Mouse (Mus musculus) hindbrain, embryonic 14.5 days (tissue): ENCODE data around the gene Fbxw8. TPM values are rescaled to one million over a fixed set of nuclear protein-coding genes. Genes with fewer than 3 reads are reported as not detected.

Experiments used
- ATAC-seq: fragments of 200-750 bp; cut with Nextera tagmentation; 2 replicates; pipeline ENCODE4 v1.8.0; 2017; ENCODE audit warnings: moderate number of reproducible peaks, mild to moderate bottlenecking, moderate TSS enrichment, moderate library complexity; ENCODE audit not compliant: low FRiP score
- DNase-seq: peaks from one replicate; pipeline ENCODE4 v3.0.0-alpha.2; 2015; ENCODE audit warnings: low spot score
- H3K27ac ChIP-seq: fragments of 300-500 bp; sonication (generic); 2 replicates; pipeline ENCODE4 v1.5.1; 2014; ENCODE audit warnings: mild to moderate bottlenecking, moderate library complexity
- H3K27me3 ChIP-seq: fragments of 300-500 bp; sonication (generic); 2 replicates; pipeline ENCODE4 v1.6.1; 2014; ENCODE audit warnings: mild to moderate bottlenecking, low read length, mixed read lengths; ENCODE audit not compliant: control insufficient read depth, insufficient read depth
- H3K36me3 ChIP-seq: fragments of 300-500 bp; sonication (generic); replicated peaks from 2 replicates; pipeline ENCODE4 v1.6.1; 2014; ENCODE audit not compliant: control insufficient read depth, insufficient read depth
- H3K4me1 ChIP-seq: fragments of 300-500 bp; sonication (generic); replicated peaks from 2 replicates; pipeline ENCODE4 v1.6.1; 2014; ENCODE audit warnings: antibody characterized with exemption, low read length, mixed read lengths; ENCODE audit not compliant: control insufficient read depth, insufficient read depth
- H3K4me2 ChIP-seq: fragments of 300-500 bp; sonication (generic); replicated peaks from 2 replicates; pipeline ENCODE4 v1.6.1; 2014; ENCODE audit warnings: mild to moderate bottlenecking, moderate library complexity
- H3K4me3 ChIP-seq: fragments of 300-500 bp; sonication (generic); replicated peaks from 2 replicates; pipeline ENCODE4 v1.5.1; 2014; ENCODE audit warnings: mild to moderate bottlenecking, low read length
- H3K9ac ChIP-seq: fragments of 300-500 bp; sonication (generic); 2 replicates; pipeline ENCODE4 v1.6.1; 2014
- H3K9me3 ChIP-seq: fragments of 300-500 bp; sonication (generic); 2 replicates; pipeline ENCODE4 v1.6.1; 2016; ENCODE audit warnings: low read length; ENCODE audit not compliant: control insufficient read depth
- WGBS: fragments of 180-500 bp; shearing (Covaris S2); extraction: QIAGEN DNeasy Blood & Tissue Kit; methylation state at CpG from one replicate; pipeline ENCODE4 v1.1.7; 2014; 5-methylcytosine and 5-hydroxymethylcytosine counted together
- polyA plus RNA-seq: library from polyadenylated mRNA; unstranded; fragments of >200 nt; fragmentation: Nextera tagmentation; extraction: Ambion mirVana; gene quantifications from 2 replicates; pipeline ENCODE4 v1.2.1, GENCODE M21; 2014

The Fbxw8 gene
- polyA plus RNA-seq, 1 experiment from 2014 or later: 21.0 TPM

DNA sequence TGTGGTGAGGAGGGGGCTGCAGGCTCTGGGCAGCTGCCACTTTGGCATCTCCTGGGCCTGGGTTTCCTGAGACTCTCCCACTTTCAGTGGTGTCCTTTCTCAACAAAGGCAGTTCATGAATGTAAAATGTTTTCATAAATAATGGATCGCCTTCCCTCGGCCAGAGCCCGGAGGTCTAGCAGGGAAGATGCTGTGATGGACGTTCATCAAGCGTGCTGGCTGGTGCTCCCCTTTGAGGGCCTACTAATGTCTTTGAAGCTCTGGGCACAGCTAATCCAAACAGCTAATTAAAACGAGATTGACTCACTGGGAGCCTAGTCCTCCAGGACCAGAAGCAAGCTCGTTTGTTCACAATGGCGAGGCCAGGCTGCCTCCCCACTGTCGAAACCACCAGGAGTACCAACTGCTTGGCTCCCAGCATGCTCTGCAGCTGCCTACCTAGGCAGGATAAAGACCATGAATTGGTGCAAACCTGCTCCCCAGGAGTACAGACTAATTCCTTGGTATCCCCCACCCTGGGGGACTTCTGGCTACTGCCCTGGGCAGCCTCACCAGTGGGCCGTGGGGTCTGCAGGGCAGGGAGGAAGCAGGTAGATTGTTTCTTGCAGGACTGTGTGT lies 90.9 kb downstream of the Fbxw8 start:
- Histone ChIP-seq H3K9me3 (no peaks in the 10 kb centered on the region), H3K4me2 (no peak overlapping the region), H3K4me1 (peaks cover 18% of the 10 kb centered on the region), H3K27me3 (no peaks in the 10 kb centered on the region), H3K4me3 (no peak overlapping the region), H3K36me3 (peaks cover 30% of the 10 kb centered on the region), H3K27ac (peak overlapping the region; percentile 74), H3K9ac (no peak overlapping the region)
- ATAC-seq (no peak; the same call in 1 of the 2 replicates), DNase-seq (no peak)
- 16% methylated on average over 10 of the region's 10 CpGs for WGBS

DNA sequence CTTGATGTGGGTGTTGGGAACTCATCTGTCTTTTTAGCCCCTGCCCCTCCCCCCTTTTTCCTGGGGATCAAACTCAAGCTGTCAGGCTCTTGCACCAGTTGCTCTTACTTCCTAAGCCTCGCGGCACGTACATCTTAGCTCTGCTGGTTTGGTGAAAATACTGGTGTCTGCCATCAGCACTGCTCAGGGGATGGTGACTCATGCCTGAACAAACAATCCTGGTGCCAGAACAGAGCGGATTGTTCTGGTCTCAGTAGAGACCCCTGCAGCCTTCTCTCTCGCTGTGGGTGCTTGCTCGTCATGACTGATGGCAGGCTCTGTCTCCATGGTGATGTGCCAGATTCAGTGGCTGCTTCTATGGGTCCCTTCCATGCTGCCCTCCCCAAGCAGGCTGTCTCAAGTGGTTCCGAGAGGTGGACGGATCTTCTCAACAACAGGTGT lies 92.1 kb downstream of the Fbxw8 start:
- Histone ChIP-seq H3K27ac (peak overlapping the region; percentile 74; the same call in 1 of the 2 replicates), H3K36me3 (peaks cover 23% of the 10 kb centered on the region), H3K4me3 (no peak overlapping the region), H3K9me3 (no peaks in the 10 kb centered on the region), H3K27me3 (no peaks in the 10 kb centered on the region), H3K4me1 (peaks cover 18% of the 10 kb centered on the region), H3K4me2 (no peak overlapping the region), H3K9ac (no peak overlapping the region)
- DNase-seq (no peak), ATAC-seq (no peak; the same call in 1 of the 2 replicates)
- WGBS: 56% methylated on average over 8 of the region's 8 CpGs

DNA sequence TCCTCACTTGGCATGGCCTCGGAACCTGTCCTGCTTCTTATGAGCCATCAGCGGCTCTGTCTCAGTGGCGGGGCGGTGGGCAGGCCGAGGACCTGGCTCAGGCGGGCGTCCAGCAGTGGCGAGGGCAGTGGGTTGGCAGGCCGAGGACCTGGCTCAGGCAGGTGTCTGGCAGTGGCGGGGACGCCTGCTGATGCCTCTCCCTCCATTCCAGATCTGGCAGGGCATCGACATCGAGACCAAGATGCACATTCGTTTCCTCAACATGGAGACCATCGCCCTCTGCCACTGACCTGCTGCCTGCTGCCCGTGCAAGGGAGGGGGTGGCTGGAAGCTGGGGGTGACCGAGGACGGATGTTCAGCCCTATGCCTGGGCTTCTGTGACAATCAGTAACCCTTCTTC lies 93.9 kb downstream of the Fbxw8 start:
- no peak overlapping the region for H3K4me2 ChIP-seq
- H3K9ac ChIP-seq: no peak overlapping the region
- peaks cover 11% of the 10 kb centered on the region; the same call in 1 of the 2 replicates for H3K36me3 ChIP-seq
- ATAC-seq (no peak), DNase-seq (no peak)
- no peak overlapping the region for H3K27ac ChIP-seq
- H3K4me1 ChIP-seq: peaks cover 27% of the 10 kb centered on the region
- no peaks in the 10 kb centered on the region for H3K9me3 ChIP-seq
- no peaks in the 10 kb centered on the region for H3K27me3 ChIP-seq
- no peak overlapping the region for H3K4me3 ChIP-seq
- WGBS: 90% methylated on average over 18 of the region's 18 CpGs

DNA sequence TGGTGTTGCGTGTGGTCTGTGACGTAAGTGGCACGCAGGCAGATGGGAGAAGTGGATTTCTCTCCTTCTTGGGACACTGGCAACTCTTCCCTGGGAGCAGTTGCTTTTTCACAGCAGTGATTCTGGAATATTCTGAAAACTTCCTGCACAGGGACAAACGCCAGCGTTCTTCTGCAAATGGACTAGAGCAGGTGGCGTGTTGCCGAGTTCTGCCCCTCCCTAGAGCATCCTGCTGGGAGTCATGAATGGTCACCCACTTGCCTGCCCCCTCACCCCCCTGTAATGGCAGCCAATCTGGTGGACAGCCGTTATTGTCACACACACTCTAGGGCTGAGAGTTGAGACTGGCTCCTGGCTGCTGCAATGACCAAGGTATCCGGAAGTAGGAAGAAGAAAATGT lies 95.6 kb downstream of the Fbxw8 start:
- Histone ChIP-seq H3K4me1 (peaks cover 24% of the 10 kb centered on the region), H3K27ac (no peak overlapping the region), H3K36me3 (0 out of 2 replicates have a peak, but pooled peaks cover 3% of the 10 kb centered on the region), H3K27me3 (no peaks in the 10 kb centered on the region), H3K4me2 (no peak overlapping the region), H3K9me3 (no peaks in the 10 kb centered on the region), H3K4me3 (no peak overlapping the region), H3K9ac (no peak overlapping the region)
- 79% methylated on average over 9 of the region's 9 CpGs for WGBS
- DNase-seq: no peak
- no peak for ATAC-seq

DNA sequence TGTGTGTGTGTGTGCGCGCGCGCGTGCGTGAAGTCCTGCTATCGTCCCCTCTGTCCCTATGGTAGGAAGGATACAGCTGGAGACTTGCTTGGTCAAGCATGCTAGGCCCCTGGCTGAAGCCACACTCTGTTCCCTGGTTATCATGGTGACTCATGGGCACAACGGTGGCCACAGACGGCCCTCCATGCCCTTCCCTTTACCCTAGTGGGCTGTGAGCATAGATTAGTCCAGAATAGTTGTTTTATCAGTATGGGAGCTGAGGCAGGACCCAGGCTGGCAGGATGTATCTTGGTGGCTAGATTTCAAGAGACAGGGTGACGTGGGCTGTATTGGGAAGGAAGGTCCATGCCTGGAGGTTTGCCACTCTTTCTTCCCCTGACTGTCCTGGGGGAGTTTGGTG lies 96.4 kb downstream of the Fbxw8 start:
- DNase-seq (no peak), ATAC-seq (no peak)
- 85% methylated on average over 10 of the region's 10 CpGs for WGBS
- Histone ChIP-seq H3K27ac (no peak overlapping the region), H3K4me2 (no peak overlapping the region), H3K36me3 (no peaks in the 10 kb centered on the region), H3K27me3 (no peaks in the 10 kb centered on the region), H3K4me3 (no peak overlapping the region), H3K9me3 (no peaks in the 10 kb centered on the region), H3K4me1 (peaks cover 16% of the 10 kb centered on the region), H3K9ac (no peak overlapping the region)

DNA sequence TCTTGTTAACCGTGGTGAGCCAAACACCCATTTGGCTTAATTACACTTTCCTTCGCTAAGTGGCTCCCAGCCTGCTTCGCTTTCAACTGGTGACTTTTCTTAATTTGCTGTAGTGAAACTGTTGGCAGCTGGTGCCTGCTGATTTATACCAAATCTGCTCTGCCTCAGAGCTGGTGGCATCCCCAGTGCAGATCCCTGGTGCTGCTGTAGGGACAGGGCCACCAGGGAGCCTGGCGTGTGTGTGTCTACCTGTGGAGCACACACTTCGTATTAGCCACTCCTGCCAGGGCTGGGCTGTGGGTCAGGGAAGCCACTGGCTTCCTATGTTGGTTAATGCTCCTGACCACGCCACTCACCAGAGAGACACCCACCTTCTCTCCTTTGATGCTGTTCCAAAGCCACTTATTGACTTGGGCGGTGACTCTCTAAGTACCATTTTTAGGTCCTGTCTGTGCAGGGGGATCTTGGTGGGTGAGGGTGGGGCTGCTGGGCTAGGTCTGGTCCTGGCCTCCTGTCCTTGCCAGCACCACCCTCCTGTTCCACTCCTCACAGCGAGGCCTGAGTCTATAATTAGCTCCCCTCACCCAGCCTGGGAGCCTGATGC lies 97.7 kb downstream of the Fbxw8 start:
- Histone ChIP-seq H3K4me3 (no peak overlapping the region), H3K9me3 (no peaks in the 10 kb centered on the region), H3K4me1 (0 out of 2 replicates have a peak, but pooled peaks cover 10% of the 10 kb centered on the region), H3K27me3 (no peaks in the 10 kb centered on the region), H3K9ac (no peak overlapping the region), H3K27ac (no peak overlapping the region), H3K4me2 (no peak overlapping the region), H3K36me3 (no peaks in the 10 kb centered on the region)
- no peak for ATAC-seq
- DNase-seq: no peak
- WGBS: 50% methylated on average over 8 of the region's 8 CpGs

DNA sequence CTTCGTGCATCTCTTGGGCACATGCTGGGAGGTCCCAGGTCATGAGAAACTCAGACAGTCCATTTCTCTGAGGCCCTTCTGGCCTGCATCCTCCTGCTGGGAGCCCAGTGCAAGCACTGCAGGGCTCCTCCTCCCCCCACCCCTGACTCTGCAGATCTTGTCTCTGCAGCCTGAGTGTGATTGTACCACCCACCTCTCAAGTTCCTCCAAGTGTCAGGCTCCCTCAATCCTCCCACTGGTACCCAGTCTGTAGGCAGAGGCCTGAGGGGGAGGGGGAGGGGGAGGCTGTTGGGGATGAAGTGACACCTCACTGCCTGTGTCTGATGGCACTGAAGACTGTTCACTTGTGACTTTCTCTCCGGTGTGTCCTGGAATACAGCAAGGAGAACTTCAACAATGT lies 102.1 kb downstream of the Fbxw8 start:
- H3K36me3 ChIP-seq: no peaks in the 10 kb centered on the region
- H3K4me3 ChIP-seq: no peak overlapping the region
- no peak overlapping the region for H3K4me2 ChIP-seq
- H3K9me3 ChIP-seq: no peaks in the 10 kb centered on the region
- H3K9ac ChIP-seq: no peak overlapping the region
- H3K27ac ChIP-seq: no peak overlapping the region
- WGBS: 91% methylated on average over 2 of the region's 2 CpGs
- no peak for ATAC-seq
- no peak for DNase-seq
- H3K27me3 ChIP-seq: no peaks in the 10 kb centered on the region
- 0 out of 2 replicates have a peak, but pooled peaks cover 10% of the 10 kb centered on the region for H3K4me1 ChIP-seq

DNA sequence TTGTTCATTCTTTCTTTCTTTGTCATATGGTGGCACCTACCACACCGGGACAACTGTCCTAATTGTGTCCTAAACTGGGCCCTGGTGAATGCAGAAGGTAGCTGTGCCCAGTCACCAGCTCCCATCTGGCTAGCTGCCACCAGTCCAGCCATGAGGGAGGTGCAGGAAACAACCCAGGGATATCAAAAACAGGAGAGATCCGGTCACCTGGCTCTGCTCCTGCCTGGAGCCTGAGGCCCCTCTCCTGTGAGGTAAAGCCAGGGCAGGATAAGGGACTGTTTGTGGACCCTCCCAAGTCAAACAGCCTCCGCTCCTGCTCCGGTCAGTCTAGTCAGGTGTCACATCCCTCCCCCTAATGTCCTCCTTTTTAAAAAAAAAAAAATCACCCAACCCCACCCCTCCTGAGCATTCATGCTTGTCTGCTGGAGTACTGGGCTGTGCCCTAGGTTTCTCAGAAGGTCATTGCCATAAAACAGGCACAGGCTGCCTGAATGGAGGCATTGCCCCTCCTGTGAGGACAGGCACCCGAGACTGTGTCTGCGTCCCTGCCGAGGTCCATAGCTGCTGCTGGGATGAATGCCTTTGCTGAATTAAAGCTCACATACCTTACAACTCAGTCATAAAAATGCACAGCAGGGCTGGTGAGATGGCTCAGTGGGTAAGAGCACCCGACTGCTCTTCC lies 103.1 kb downstream of the Fbxw8 start:
- 81% methylated on average over 8 of the region's 8 CpGs for WGBS
- ATAC-seq (no peak), DNase-seq (no peak)
- no peaks in the 10 kb centered on the region for H3K27me3 ChIP-seq
- H3K4me2 ChIP-seq: no peak overlapping the region
- no peak overlapping the region for H3K27ac ChIP-seq
- H3K36me3 ChIP-seq: no peaks in the 10 kb centered on the region
- no peak overlapping the region for H3K9ac ChIP-seq
- no peak overlapping the region for H3K4me3 ChIP-seq
- H3K4me1 ChIP-seq: 0 out of 2 replicates have a peak, but pooled peaks cover 5% of the 10 kb centered on the region
- H3K9me3 ChIP-seq: no peaks in the 10 kb centered on the region

DNA sequence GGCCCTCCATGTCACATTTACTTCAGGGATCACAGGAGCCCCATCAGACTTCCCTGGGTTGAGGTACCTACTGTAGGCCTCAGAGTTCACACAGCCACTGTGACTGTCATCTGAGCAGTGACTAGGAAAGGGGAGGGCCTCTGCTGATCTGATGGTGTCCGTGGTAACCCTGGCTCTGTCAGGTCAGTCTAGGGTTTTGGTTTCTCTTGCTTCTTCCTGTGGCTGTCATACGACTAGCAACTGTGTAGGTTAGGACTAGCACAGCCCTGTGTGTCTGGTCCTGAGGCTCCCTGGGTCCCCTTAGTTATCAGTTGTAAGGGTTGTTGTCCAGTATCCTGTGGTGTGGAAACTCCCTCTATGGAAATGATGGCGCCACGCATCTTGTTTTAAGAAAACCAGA lies 104.5 kb downstream of the Fbxw8 start:
- 81% methylated on average over 4 of the region's 4 CpGs for WGBS
- H3K27me3 ChIP-seq: no peaks in the 10 kb centered on the region
- H3K9ac ChIP-seq: no peak overlapping the region
- H3K27ac ChIP-seq: no peak overlapping the region
- no peaks in the 10 kb centered on the region for H3K36me3 ChIP-seq
- H3K9me3 ChIP-seq: no peaks in the 10 kb centered on the region
- no peak overlapping the region for H3K4me3 ChIP-seq
- DNase-seq (no peak), ATAC-seq (no peak)
- H3K4me1 ChIP-seq: no peaks in the 10 kb centered on the region
- no peak overlapping the region for H3K4me2 ChIP-seq
